In the genomic region with DNA sequence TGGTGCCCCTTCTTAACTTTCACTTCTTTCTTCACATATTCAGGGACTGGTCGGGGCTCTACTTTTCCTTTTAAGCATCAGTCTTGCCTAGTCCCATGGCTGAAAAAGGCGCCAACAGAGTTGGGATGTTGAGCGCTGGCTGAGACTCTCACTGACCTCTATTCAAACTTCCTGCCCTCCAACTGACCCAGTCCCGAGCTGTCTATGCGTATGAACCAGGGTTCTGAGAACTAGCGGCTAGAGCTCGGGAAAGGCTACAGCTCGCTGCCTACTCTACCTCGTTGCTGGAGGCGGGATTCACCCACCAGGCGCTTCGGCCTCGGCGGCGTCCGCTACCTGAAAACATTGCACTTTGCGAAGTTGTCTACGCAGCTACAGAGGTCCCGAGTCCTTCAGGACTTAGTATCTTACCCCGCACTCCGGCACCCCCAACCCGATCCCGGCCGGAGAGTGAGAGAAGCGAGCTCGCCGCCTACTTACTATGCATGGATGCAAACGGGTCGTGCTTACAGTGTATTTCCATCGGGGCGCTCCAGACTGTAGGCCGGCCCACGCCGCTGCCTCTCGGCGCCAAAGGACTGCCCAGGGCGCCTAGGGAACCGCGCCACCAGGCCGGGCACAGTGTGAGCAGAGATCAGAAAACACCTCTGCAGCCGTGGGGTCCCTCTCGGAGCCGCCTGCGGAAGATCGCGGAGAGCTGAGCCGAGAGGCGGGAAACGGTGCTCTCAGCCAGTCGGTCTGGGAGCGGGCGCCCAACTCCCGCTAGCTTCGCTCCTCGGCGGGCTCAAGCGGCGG, we compare ENCODE assay signal across 9 mouse cellular contexts. TPM values are rescaled to one million over a fixed set of nuclear protein-coding genes. Genes with fewer than 3 reads are reported as not detected.
DNase-seq lines count a peak whose midpoint lies in the region; ATAC-seq and TF ChIP-seq lines count a peak whose summit lies in the region.
"Had no signal": no experiment of that assay in that cellular context is flagged by ENCODE, and none has a peak within 500 bp of the region (broad histone marks: within the 10 kb centered on the region; RNA-seq: fewer than 3 reads in every experiment).

No protein-coding gene starts in this region.

- no peak for TF ChIP-seq POLR2A in cerebellum, adult 2 months (IDR thresholded peaks at IDR 0.05; ENCODE audit: borderline replicate concordance, insufficient read depth, low read length)
- TF ChIP-seq POLR2A in testis, adult 2 months (IDR thresholded peaks at IDR 0.05; ENCODE audit: control insufficient read depth, low read depth, low read length), result no peak
- no peak for TF ChIP-seq POLR2A in small intestine, adult 2 months (IDR thresholded peaks at IDR 0.05; ENCODE audit: low read depth, low read length)

- no peaks in the 10 kb centered on the region for H3K4me1 ChIP-seq in cerebellum, adult 2 months (ENCODE audit: control insufficient read depth, insufficient read depth, low read length)
- peaks cover 21% of the 10 kb centered on the region for H3K4me1 ChIP-seq in testis, adult 2 months (ENCODE audit: control insufficient read depth, insufficient read depth, low read length)
- peaks cover 5% of the 10 kb centered on the region; the same call in 1 of the 2 replicates for H3K4me1 ChIP-seq in limb, embryonic 11.5 days (ENCODE audit: control insufficient read depth, insufficient read depth, low read length)
- peaks cover 10% of the 10 kb centered on the region; the same call in 1 of the 2 replicates for H3K4me1 ChIP-seq in small intestine, adult 2 months (ENCODE audit: control insufficient read depth, insufficient read depth, insufficient read length, low read length)

- H3K4me2 ChIP-seq in limb, embryonic 11.5 days (ENCODE audit: low read depth, severe bottlenecking), result peak overlapping the region; percentile 50; the same call in 1 of the 2 replicates

- no peaks in the 10 kb centered on the region for H3K9me3 ChIP-seq in limb, embryonic 11.5 days (ENCODE audit: control insufficient read depth, low read length)

- H3K36me3 ChIP-seq in testis, adult 2 months (ENCODE audit: control insufficient read depth, insufficient read depth, low read length), result no peaks in the 10 kb centered on the region
- no peaks in the 10 kb centered on the region for H3K36me3 ChIP-seq in limb, embryonic 11.5 days (ENCODE audit: control insufficient read depth, insufficient read depth, low read length)
- H3K36me3 ChIP-seq in small intestine, adult 2 months (ENCODE audit: control insufficient read depth, insufficient read depth, low read length), result no peaks in the 10 kb centered on the region

- peaks cover 34% of the 10 kb centered on the region; the same call in 1 of the 2 replicates for H3K27me3 ChIP-seq in cerebellum, adult 2 months (ENCODE audit: control insufficient read depth, insufficient read depth, low read length)
- H3K27me3 ChIP-seq in testis, adult 2 months (ENCODE audit: control insufficient read depth, insufficient read depth, low read length), result peaks cover 17% of the 10 kb centered on the region
- peaks cover 80% of the 10 kb centered on the region for H3K27me3 ChIP-seq in limb, embryonic 11.5 days (ENCODE audit: control insufficient read depth, insufficient read depth, low read length)
- H3K27me3 ChIP-seq in small intestine, adult 2 months (ENCODE audit: control insufficient read depth, insufficient read depth, low read length), result peaks cover 51% of the 10 kb centered on the region

- no peak overlapping the region for H3K9ac ChIP-seq in limb, embryonic 11.5 days (ENCODE audit: low read length)

- no peak overlapping the region for H3K4me3 ChIP-seq in cerebellum, adult 2 months (replicated peaks; ENCODE audit: insufficient read depth, low read depth, low read length)
- peak overlapping the region; percentile 78 for H3K4me3 ChIP-seq in testis, adult 2 months (ENCODE audit: control insufficient read depth, low read depth, low read length)
- H3K4me3 ChIP-seq in limb, embryonic 11.5 days (ENCODE audit: low read depth, low read length), result peak overlapping the region; percentile 29; the same call in 1 of the 2 replicates
- peak overlapping the region; percentile 55 for H3K4me3 ChIP-seq in small intestine, adult 2 months (ENCODE audit: low read depth, low read length)

- TF ChIP-seq CTCF in cerebellum, adult 2 months (IDR thresholded peaks at IDR 0.05; ENCODE audit: borderline replicate concordance, insufficient read depth, low read depth, low read length), result no peak
- TF ChIP-seq CTCF in testis, adult 2 months (IDR thresholded peaks at IDR 0.05; ENCODE audit: control insufficient read depth, insufficient read depth, insufficient replicate concordance, low read depth, low read length), result no peak
- TF ChIP-seq CTCF in small intestine, adult 2 months (IDR thresholded peaks at IDR 0.05; ENCODE audit: extremely low read depth, insufficient read length, insufficient replicate concordance, low read depth, low read length), result no peak

- 3% methylated on average over 58 of the region's 58 CpGs for WGBS in cerebellum, adult 2 months
- WGBS in limb, embryonic 11.5 days, result under 1% methylated on average over 56 of the region's 58 CpGs
- 3% methylated on average over 58 of the region's 58 CpGs for WGBS in small intestine, adult 2 months

- ATAC-seq in cerebellum, adult (ENCODE audit: insufficient number of reproducible peaks, low FRiP score, low TSS enrichment), result no peak
- no peak for ATAC-seq in limb, embryonic 11.5 days (ENCODE audit: insufficient number of reproducible peaks, low FRiP score, low TSS enrichment, low read depth)

- H3K27ac ChIP-seq in cerebellum, adult 2 months (ENCODE audit: insufficient read depth, low read length), result no peak overlapping the region
- no peak overlapping the region for H3K27ac ChIP-seq in testis, adult 2 months (ENCODE audit: control insufficient read depth, insufficient read depth, low read depth, low read length)
- H3K27ac ChIP-seq in limb, embryonic 11.5 days (replicated peaks; ENCODE audit: low read depth, low read length), result no peak overlapping the region
- H3K27ac ChIP-seq in small intestine, adult 2 months (ENCODE audit: insufficient read depth, low read depth, low read length), result no peak overlapping the region

- DNase-seq in cerebellum, adult 2 months, result peak; percentile 22 to 46
- DNase-seq in testis, postnatal 10 days (ENCODE audit: low spot score), result no peak
- DNase-seq in limb, embryonic 11.5 days (ENCODE audit: low spot score), result peak; percentile 55
- no peak for DNase-seq in adrenal gland, postnatal 14 days
- no peak for DNase-seq in thymus, postnatal 25 days

RNA-seq across cellular contexts. Expression of a gene that starts 7.2 kb away (rescaled TPM):
- 0.13 and 0.46 TPM in 2 replicates for polyA plus RNA-seq in cerebellum, adult 2 months (2012; rRNA removed)
- polyA plus RNA-seq in testis, adult 2 months (2012; rRNA removed), result 50.1 and 52.6 TPM in 2 replicates
- polyA plus RNA-seq in limb, embryonic 11.5 days (2014; fragmentation: Nextera tagmentation; extraction: Ambion mirVana), result not detected in 2 replicates
- polyA plus RNA-seq in small intestine, adult 2 months (2012; rRNA removed), result 1.2 and 6.3 TPM in 2 replicates
- total RNA-seq in adrenal gland, postnatal 14 days (2021), result 1.6 and 12.5 TPM in 2 replicates
- total RNA-seq: common myeloid progenitor, adult 5-6 weeks had no signal

RNA-seq across cellular contexts. Expression of a gene that starts 52.6 kb away (rescaled TPM):
- polyA plus RNA-seq in cerebellum, adult 2 months (2012; rRNA removed), result 58.0 and 58.1 TPM in 2 replicates
- 22.6 and 25.3 TPM in 2 replicates for polyA plus RNA-seq in testis, adult 2 months (2012; rRNA removed)
- 22.3 and 22.9 TPM in 2 replicates for polyA plus RNA-seq in limb, embryonic 11.5 days (2014; fragmentation: Nextera tagmentation; extraction: Ambion mirVana)
- polyA plus RNA-seq in small intestine, adult 2 months (2012; rRNA removed), result 2.2 and 3.5 TPM in 2 replicates
- 46.8 and 51.3 TPM in 2 replicates for total RNA-seq in adrenal gland, postnatal 14 days (2021)

Comparison
In these comparisons a context has a peak if more than half of its experiments do, and no peak if none do; other contexts are left out.
1. DNase-seq: peak in cerebellum, adult 2 months (2 of 2) and limb, embryonic 11.5 days (single experiment); none in testis, postnatal 10 days (single experiment), adrenal gland, postnatal 14 days (single experiment) and thymus, postnatal 25 days (single experiment).